Mouse (Mus musculus) gastrocnemius, adult 8-10 months (tissue): Measurements from ENCODE around the gene Gmnn. TPM values are rescaled to one million over a fixed set of nuclear protein-coding genes. Genes with fewer than 3 reads are reported as not detected.

Source experiments
- DNase-seq, 2 experiments: peaks; one replicate each; pipeline ENCODE4 v3.0.0; 2022; ENCODE audit warnings: low spot score in 2 of 2
- total RNA-seq, 4 experiments: library from RNA; stranded (reverse); gene quantifications; 2 replicates each; pipeline ENCODE4 v1.2.4; 2022

Gmnn gene
- total RNA-seq, 4 experiments from 2014 or later, result 3.1 to 4.9 (median 4.0) TPM

DNA sequence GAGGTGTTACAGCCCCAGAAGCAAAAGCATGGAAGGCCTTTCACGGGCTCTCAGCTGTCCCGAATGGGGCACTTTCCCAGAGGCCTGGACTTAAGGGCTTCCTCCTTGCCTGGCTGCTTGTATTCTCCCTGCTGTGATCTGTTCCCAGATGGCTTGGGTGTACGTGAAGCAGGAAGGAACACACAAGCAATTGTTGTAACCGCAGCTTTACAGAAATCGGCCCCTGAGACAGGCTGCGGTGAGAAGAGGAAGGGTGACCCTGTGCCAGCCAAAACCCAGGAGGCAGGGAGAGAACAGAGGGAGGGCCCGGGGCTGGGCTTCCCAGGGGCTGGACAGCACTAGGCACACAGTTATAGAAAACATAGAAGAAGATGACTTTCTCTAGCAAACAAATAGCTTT is 50.8 kb downstream of the Gmnn start:
- DNase-seq, result no peak

DNA sequence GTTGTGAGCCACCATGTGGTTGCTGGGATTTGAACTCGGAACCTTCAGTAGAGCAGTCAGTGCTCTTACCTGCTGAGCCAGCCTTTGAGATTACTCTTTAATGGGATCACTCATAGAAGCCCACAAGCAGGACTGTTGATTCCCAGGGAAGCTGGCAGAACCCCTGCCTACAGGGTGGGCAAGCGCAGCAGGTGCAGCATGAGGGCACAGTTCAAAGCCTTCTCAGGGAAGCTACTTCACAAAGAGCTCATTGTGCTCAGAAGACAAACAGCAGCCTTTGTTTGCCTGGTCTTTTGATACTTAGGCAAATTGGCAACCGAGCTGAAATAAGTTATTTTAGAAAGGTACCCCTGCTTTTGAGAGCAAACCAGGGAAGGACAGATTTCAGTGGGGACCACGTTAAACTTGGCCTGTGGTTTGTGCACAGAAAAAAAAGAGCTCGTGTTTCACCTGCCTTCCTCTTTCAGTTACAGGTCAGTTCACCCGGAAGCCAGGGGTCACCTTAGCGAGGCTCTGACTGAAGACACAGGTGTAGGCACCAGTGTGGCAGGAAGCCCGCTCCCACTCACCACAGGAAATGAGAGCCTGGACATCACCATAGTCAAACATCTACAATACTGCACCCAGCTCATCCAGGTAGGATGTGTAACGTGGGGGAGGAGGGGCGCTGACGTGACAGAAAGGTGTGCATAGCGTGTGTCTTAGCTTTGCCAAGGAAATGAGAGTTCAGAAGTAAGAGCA is 51.9 kb downstream of the Gmnn start:
- no peak for DNase-seq

DNA sequence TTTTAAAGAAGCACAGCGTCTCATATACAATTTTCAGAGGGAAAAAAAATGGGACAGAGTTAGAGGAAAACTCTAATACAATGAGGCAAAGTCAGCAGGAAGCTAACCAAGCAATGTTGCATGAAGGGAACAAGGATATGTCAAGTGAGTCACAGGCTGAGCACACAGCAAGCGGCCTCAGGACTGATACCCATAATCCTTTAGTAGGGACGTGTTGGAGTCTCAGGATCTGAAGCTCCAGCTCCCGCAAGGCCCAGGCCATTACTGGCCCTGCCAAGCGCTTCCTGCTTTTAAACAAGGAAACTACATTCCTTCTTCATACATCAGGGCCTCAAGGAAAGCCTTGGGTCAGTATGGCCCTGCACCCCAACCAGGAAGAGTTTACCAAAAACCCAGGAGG is 59.6 kb downstream of the Gmnn start:
- DNase-seq, result no peak

Other genes starting within 250 kb of the Gmnn start
- 1 to 10 TPM; 3.1 to 9.0 (median 4.5) TPM for gene Ripor2, start 179.7 kb downstream of the Gmnn start, total RNA-seq
- not detected for gene Armh2, start 20.7 kb downstream of the Gmnn start, total RNA-seq
- 10 to 100 TPM; 45.0 to 68.9 (median 57.9) TPM for gene BC005537, start 39.7 kb upstream of the Gmnn start, total RNA-seq
- 100 to 1,000 TPM; 129 to 137 (median 136) TPM for gene Acot13, start 69.6 kb upstream of the Gmnn start, total RNA-seq
- 1 to 10 TPM; 7.2 to 9.8 (median 8.1) TPM for gene Tdp2, start 69.8 kb upstream of the Gmnn start, total RNA-seq
- gene D130043K22Rik, start 83.2 kb upstream of the Gmnn start, total RNA-seq, result not detected
- 1 to 10 TPM; 6.7 to 9.3 (median 8.1) TPM for gene Aldh5a1, start 175.7 kb upstream of the Gmnn start, total RNA-seq
- 1 to 10 TPM in 1 of 4 experiments, under 1 TPM in 3; 0.36 to 1.3 (median 0.93) TPM for gene Gpld1, start 181.2 kb upstream of the Gmnn start, total RNA-seq